Mouse (Mus musculus) adrenal gland, postnatal 10 days (tissue): ENCODE data around the gene Asic5. TPM values are rescaled to one million over a fixed set of nuclear protein-coding genes. Genes with fewer than 3 reads are reported as not detected.

Experiments
- DNase-seq: peaks from one replicate; pipeline ENCODE4 v3.0.0; 2021; ENCODE audit warnings: mixed read lengths
- long read RNA-seq, 2 experiments: library from polyadenylated mRNA; stranded (forward); transcript quantifications; one replicate each; pipeline ENCODE4 v2.0.0; 2021
- total RNA-seq, 2 experiments: library from RNA; stranded (reverse); gene quantifications; 2 replicates each; pipeline ENCODE4 v1.2.3; 2021

Gene Asic5
- under 1 TPM; 0.48 to 0.90 TPM for total RNA-seq
- long read RNA-seq, experiment 1 = 0 reads
- long read RNA-seq, experiment 2 = 0 reads

GRCm38 (mm10) chr3:81981990-81982389 lies at the start of gene Asic5:
TSS of gene Asic5 (plus strand) at chr3:81982290.
- DNase-seq = no peak

GRCm38 (mm10) chr3:81933348-81933747 lies 48.7 kb upstream of the Asic5 start:
- DNase-seq = no peak

GRCm38 (mm10) chr3:81938924-81939323 lies 43.2 kb upstream of the Asic5 start:
- DNase-seq = peak; percentile 34

GRCm38 (mm10) chr3:81942341-81942740 lies 39.7 kb upstream of the Asic5 start:
- no peak for DNase-seq

- DNase-seq = no peak
Measured at GRCm38 (mm10) chr3:81943097-81943496, 39.0 kb upstream of the Asic5 start.

GRCm38 (mm10) chr3:81944851-81945393 lies 37.2 kb upstream of the Asic5 start:
- DNase-seq = no peak

- no peak for DNase-seq
Measured at GRCm38 (mm10) chr3:81949048-81949447, 33.0 kb upstream of the Asic5 start.

- DNase-seq = no peak
Measured at GRCm38 (mm10) chr3:81951785-81952184, 30.3 kb upstream of the Asic5 start.

GRCm38 (mm10) chr3:81957484-81957883 lies 24.6 kb upstream of the Asic5 start:
- DNase-seq = no peak

- no peak for DNase-seq
Measured at GRCm38 (mm10) chr3:81961336-81961735, 20.8 kb upstream of the Asic5 start.

GRCm38 (mm10) chr3:81963768-81964167 lies 18.3 kb upstream of the Asic5 start:
- no peak for DNase-seq

- DNase-seq = no peak
Measured at GRCm38 (mm10) chr3:81964596-81964995, 17.5 kb upstream of the Asic5 start.

- DNase-seq = no peak
Measured at GRCm38 (mm10) chr3:81975607-81976006, 6.5 kb upstream of the Asic5 start.

GRCm38 (mm10) chr3:81976102-81976501 lies 6.0 kb upstream of the Asic5 start, which contains the start of gene Tdo2:
TSS of gene Tdo2 (minus strand) at chr3:81976202.
- no peak for DNase-seq

GRCm38 (mm10) chr3:81981576-81981975 lies 514 bp upstream of the Asic5 start:
- DNase-seq = no peak

- DNase-seq = peak; percentile 29
Measured at GRCm38 (mm10) chr3:81983120-81983895, 1.2 kb downstream of the Asic5 start.

GRCm38 (mm10) chr3:81985100-81985499 lies 3.0 kb downstream of the Asic5 start:
- DNase-seq = no peak

- DNase-seq = no peak
Measured at GRCm38 (mm10) chr3:81986103-81986502, 4.0 kb downstream of the Asic5 start.

GRCm38 (mm10) chr3:81987628-81988027 lies 5.5 kb downstream of the Asic5 start:
- no peak for DNase-seq

- no peak for DNase-seq
Measured at GRCm38 (mm10) chr3:81989692-81990141, 7.6 kb downstream of the Asic5 start.

GRCm38 (mm10) chr3:81990531-81990930 lies 8.4 kb downstream of the Asic5 start:
- no peak for DNase-seq

- DNase-seq = no peak
Measured at GRCm38 (mm10) chr3:81995371-81995770, 13.3 kb downstream of the Asic5 start.

- DNase-seq = peak; percentile 32
Measured at GRCm38 (mm10) chr3:81995988-81996387, 13.9 kb downstream of the Asic5 start.

GRCm38 (mm10) chr3:82007002-82007401 lies 24.9 kb downstream of the Asic5 start:
- no peak for DNase-seq
